Mouse (Mus musculus): ENCODE data around the gene Tprn.
"Not testable (repeated sequence)": the region's sequence is repeated elsewhere in the genome, so short reads cannot be mapped to it uniquely, and the experiment has no call there.

The Tprn gene

GRCm38 (mm10) chr2:25238106-25238505, 24.3 kb upstream of the Tprn start:
- DNase-seq = no peak

GRCm38 (mm10) chr2:25239766-25240165, 22.7 kb upstream of the Tprn start:
- no peak for DNase-seq

GRCm38 (mm10) chr2:25240310-25240709, 22.1 kb upstream of the Tprn start:
- DNase-seq = no peak

- peak; percentile 68 for DNase-seq
Measured at GRCm38 (mm10) chr2:25240723-25241437, 21.5 kb upstream of the Tprn start.

GRCm38 (mm10) chr2:25241438-25241775, 21.0 kb upstream of the Tprn start:
- no peak for DNase-seq

- peak; percentile 68 for DNase-seq
Measured at GRCm38 (mm10) chr2:25242101-25242506, 20.3 kb upstream of the Tprn start, which contains the start of the genes Rnf208 and Cysrt1. Gene Rnf208 (plus strand): TSS chr2:25242255. Gene Cysrt1 (minus strand): TSS chr2:25242452.

- no peak for DNase-seq
Measured at GRCm38 (mm10) chr2:25243342-25243741, 19.1 kb upstream of the Tprn start.

GRCm38 (mm10) chr2:25244144-25244543, 18.3 kb upstream of the Tprn start:
- no peak for DNase-seq

GRCm38 (mm10) chr2:25246183-25247072, 16.0 kb upstream of the Tprn start, which contains the start of gene AL732309.1:
Gene AL732309.1 (minus strand): TSS chr2:25246863.
- no peak for DNase-seq

GRCm38 (mm10) chr2:25252331-25252730, 10.1 kb upstream of the Tprn start:
- no peak for DNase-seq

- peak; percentile 88 for DNase-seq
Measured at GRCm38 (mm10) chr2:25255284-25255779, 7.1 kb upstream of the Tprn start, which contains the start of gene Tmem203. Gene Tmem203 (plus strand): TSS chr2:25255439.

- not testable (repeated sequence) for DNase-seq
Measured at GRCm38 (mm10) chr2:25256443-25257109, 5.8 kb upstream of the Tprn start.

- not testable (repeated sequence) for DNase-seq
Measured at GRCm38 (mm10) chr2:25257250-25257649, 5.2 kb upstream of the Tprn start.

- no peak for DNase-seq
Measured at GRCm38 (mm10) chr2:25258887-25259286, 3.5 kb upstream of the Tprn start.

- no peak for DNase-seq
Measured at GRCm38 (mm10) chr2:25261870-25262269, 548 bp upstream of the Tprn start.

GRCm38 (mm10) chr2:25262795-25263622, 591 bp downstream of the Tprn start:
- peak; percentile 54 for DNase-seq

GRCm38 (mm10) chr2:25263623-25264285, 1.3 kb downstream of the Tprn start:
- DNase-seq = no peak

GRCm38 (mm10) chr2:25264286-25264660, 1.9 kb downstream of the Tprn start:
- DNase-seq = no peak

GRCm38 (mm10) chr2:25264851-25265250, 2.4 kb downstream of the Tprn start:
- DNase-seq = no peak

GRCm38 (mm10) chr2:25265897-25266656, 3.7 kb downstream of the Tprn start:
- DNase-seq = no peak

GRCm38 (mm10) chr2:25266720-25267119, 4.3 kb downstream of the Tprn start:
- no peak for DNase-seq

All from right cerebral cortex, postnatal 14 days (tissue).